Mouse (Mus musculus) layer of hippocampus, adult 9-10 months (tissue): ENCODE results near the gene Cib4.

Source experiments
- DNase-seq: peaks from one replicate; pipeline ENCODE4 v3.0.0; 2022; ENCODE audit warnings: low spot score

Gene Cib4

GRCm38 (mm10) chr5:30545698-30546097 lies at the start of gene Cib4:
Cib4 (minus strand) TSS chr5:30545836.
- no peak for DNase-seq

GRCm38 (mm10) chr5:30594953-30595560 lies 49.4 kb upstream of the Cib4 start:
- no peak for DNase-seq

DNA sequence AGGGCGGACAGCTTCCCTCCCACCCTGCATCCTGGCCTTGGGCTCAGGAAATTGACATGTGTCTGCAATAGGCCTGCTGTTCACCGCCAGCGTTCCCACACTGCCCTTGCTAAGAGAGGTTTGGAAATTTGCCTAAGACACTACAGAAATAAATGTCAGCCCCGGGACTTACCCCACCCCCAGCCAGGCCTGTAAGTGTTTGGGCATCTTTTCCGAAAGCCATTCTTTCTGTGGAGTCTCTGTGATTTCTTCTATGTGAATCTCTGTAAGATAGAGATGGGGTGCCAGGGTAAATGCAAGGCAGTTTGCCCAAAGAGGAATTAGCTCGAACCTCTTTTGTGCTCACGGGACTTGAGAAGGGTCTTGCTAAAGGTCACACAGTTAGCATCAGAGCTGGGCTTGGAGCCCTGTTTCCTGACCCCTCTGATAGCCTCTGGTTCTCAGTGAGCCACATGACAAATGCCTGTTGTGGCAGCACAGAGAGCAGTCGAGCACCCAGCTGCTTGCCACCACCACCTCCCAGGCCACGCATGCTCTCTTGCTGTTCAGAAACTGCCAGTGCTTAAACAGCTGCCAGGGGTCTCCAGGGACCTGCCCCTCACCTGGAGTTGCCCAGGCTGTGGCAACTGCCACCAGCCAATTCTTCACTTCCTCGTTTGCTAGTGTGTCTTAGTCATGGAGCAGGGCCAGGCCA lies 48.3 kb upstream of the Cib4 start:
- no peak for DNase-seq

DNA sequence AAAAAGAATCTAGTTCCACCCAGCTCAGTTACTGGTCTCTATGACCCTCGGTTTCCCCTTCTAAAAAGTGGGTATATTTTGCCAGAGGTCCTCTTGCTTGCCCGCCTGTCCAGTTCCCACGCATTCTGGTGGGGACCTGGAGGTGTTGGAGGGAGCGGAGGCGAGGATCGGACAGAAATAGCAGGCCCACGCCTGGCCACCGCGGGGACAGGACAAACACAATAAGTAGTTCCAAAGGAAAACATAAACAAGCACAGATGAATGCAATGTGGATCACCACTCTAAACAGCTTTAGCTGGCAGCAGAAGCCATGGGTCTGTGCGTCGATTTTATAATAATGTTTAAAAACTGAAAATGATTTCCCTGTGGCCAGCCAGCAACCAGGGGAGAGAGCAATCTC lies 47.7 kb upstream of the Cib4 start:
- DNase-seq: no peak

DNA sequence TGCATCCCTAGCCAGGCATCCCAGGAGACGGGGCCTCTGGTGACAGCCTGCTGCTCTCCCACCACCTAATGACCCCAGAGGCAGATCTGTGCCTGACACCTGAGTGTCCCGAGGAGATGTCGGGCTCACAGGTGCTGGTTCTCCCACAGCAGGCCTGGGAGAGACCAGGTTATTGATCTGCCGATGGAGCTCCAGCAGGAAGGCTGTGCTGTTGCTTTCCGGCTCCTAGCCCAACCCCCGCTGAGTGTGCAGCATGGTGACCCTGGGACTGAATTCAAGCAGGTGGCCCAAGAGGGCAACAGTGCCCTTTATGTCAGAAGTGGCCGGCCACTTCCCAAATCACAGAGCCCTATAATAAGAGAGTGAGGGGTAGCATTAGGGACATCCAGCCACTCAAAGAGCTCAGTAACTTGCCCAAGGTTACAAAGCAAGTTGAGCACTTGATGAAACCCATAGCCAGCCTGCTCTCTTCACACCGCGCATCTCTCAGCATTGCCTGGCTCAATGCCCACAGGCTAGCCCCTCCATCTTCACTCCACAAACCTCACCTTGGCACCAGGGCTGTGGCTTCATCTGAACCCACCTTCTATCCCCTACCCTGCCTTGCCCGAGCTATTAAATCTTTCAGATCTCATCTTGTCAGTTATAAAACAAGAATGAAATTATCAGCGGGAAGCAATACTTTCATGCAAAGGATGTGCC lies 46.8 kb upstream of the Cib4 start:
- no peak for DNase-seq

GRCm38 (mm10) chr5:30591786-30592185 lies 46.1 kb upstream of the Cib4 start:
- DNase-seq: no peak

GRCm38 (mm10) chr5:30591205-30591731 lies 45.6 kb upstream of the Cib4 start:
- DNase-seq: no peak

DNA sequence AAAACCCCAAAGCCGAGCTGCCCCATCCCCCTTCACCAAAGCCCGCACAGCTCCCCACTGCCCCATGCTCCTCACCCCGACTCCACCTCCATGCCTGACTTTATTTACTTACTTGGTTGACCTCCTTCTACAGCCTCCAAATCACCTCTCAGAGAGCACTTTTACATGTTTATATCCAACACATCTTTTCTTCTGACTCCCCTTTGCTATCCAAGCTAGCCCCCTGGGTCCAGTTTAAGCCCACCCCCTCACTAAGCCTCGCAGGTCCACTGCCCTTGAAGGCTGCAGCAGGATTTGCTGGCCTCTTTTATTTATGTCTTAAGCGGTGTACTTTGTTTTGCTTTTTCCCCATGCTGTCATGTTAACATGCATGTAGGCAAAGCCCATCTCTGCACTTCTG lies 44.6 kb upstream of the Cib4 start:
- no peak for DNase-seq

- DNase-seq: no peak
Observed at GRCm38 (mm10) chr5:30589546-30589945, 43.9 kb upstream of the Cib4 start.

DNA sequence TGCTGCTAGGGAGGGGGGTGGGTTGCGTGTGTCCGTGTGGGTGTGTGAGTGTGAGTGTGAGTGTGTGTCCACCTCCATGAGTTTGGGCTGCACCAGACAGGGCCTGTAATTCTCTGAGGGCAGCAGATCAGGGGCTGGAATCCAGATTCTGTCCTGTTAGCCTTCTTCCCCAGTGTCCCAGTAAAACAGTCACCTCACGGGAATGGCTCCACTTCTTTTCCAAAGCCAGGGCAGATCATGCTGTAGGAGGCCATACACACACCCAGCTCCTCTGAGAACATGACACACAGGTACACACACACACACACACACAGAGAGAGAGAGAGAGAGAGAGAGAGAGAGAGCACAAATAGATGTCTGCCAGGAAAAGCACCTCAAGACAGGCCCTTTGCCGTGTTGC lies 43.4 kb upstream of the Cib4 start:
- DNase-seq: no peak

- no peak for DNase-seq
Observed at GRCm38 (mm10) chr5:30588301-30588968, 42.8 kb upstream of the Cib4 start.

DNA sequence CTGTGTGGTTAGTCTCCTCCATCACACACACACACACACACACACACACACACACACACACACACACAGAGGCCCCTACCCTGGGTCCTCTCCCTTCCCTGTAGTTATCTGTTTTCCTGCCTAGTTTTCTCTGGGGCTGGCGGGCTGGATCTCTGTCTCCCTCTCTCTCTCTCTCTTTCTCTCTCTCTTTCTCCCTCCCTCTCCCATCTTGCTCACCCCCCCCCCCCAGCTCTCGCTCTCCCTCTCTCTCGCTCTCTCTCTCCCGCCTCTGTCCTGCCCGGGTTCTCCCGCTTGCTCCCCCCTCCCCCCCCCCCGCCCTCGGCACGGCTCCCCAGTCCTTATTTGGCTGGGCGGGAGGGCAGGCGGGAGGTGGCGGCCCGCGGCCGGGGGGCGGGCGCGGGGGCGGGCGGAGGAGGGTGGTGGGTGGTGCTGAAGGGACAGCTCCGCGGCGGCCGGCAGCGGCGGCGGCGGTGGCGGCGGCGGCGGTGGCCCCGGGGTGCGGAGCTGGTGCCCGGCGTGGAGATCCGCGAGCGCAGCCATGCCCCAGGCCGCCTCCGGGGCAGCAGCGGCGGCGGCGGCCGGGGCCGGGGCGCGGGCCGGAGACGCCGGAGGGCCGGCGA lies 42.2 kb upstream of the Cib4 start, which contains the start of gene Kcnk3:
Kcnk3 (plus strand) TSS at position 490 of the 620 bp plus-strand sequence.
- no peak for DNase-seq

- DNase-seq: no peak
Observed at GRCm38 (mm10) chr5:30587101-30587500, 41.5 kb upstream of the Cib4 start.

DNA sequence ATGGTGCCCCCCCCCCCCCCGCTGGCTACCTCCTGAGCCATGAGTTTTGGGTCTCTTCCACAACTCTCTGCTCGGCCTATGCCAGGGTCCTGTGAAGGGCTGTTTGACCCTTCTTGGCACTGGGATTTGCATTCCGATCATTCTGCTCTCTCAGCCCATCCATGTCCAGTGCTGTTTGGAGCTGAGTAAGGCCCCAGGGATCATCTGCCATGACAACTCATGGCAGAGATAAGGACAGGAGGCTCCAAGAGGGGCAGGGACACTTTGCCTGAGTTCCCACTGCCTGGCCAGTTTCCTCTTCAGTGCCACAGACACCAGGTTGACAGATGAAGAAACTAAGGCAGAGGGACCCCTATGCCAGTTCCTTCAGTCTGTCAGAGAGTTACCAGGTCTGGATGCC lies 41.0 kb upstream of the Cib4 start:
- no peak for DNase-seq

GRCm38 (mm10) chr5:30582017-30582416 lies 36.4 kb upstream of the Cib4 start:
- DNase-seq: no peak

GRCm38 (mm10) chr5:30580725-30581124 lies 35.1 kb upstream of the Cib4 start:
- DNase-seq: no peak

GRCm38 (mm10) chr5:30578445-30579080 lies 32.9 kb upstream of the Cib4 start:
- no peak for DNase-seq

GRCm38 (mm10) chr5:30577654-30578310 lies 32.1 kb upstream of the Cib4 start:
- no peak for DNase-seq

GRCm38 (mm10) chr5:30577251-30577650 lies 31.6 kb upstream of the Cib4 start:
- DNase-seq: no peak

GRCm38 (mm10) chr5:30576233-30576632 lies 30.6 kb upstream of the Cib4 start:
- no peak for DNase-seq

DNA sequence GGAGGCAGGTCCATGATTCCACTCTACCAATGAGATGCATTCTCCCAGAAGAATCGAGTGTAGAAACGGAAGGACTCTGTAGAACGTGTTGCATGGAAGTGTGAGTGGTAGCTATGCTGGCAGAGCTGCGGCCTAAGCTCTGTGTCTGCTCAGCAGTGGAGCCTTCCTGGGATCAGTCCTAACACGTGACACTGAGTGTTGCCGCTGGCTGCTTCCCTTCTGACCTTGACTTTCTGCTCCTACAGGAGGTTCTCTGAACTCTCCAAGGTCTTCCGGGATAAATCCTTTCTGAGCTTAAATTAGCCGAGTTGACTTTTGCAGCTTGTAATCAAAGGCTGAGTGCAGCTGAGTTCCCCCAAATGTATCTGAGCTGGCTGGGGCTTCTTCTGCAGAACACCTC lies 28.7 kb upstream of the Cib4 start:
- no peak for DNase-seq
